Mouse (Mus musculus): ENCODE data around the gene Stxbp1.

Stxbp1 gene

DNA sequence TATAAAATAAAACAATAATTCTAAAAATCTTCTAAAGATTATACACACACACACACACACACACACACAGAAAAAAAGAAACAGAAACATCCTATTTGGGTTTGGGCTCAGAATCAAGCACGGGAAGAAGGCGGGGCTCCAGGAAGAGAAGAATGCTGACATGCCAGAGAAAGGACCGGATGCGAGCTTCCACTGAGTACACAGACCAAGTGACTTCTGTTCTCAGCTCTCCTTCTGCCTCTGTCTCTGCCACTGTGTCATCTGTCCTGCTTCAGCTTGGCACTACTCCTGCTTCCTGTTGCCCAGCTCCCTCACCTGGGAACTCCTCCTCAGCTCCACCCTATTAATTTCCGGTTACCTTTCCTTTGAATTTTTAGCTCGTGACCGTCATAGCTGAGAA, 12.5 kb downstream of the Stxbp1 start:
- peak; percentile 51 to 55 for DNase-seq

DNA sequence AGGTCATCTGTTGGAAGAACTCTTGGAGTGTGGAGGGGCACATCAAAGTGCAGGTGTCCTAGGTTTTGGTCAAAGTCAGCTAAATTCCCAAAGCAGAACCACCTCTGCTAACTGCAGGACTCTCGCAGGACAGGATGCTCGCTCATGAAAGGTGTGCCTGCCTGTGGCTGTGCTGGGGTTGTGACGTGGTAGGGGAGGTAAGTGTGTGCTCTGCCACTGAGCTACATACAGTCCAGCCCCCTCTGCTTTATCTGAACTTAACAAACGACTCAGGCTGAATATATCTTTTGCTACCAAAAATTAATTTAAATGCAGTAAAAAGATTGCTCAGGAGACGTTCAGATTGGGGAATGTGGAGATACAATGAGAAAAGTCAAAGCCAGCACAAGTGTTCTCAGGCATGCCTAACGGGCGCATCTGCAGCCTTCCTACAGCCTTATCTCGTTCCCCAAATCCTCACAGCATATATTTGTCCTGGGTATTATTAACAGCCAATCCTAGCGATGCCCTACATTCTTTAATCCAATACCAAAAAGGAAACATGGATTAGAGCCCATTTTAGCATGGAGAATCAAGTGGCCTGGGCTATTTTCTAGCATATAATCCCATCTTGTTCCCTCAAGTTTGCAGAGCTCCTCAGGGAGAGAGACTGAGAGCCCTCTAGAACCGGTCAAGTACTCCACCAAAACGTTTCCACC, 17.9 kb downstream of the Stxbp1 start:
- no peak for DNase-seq

DNA sequence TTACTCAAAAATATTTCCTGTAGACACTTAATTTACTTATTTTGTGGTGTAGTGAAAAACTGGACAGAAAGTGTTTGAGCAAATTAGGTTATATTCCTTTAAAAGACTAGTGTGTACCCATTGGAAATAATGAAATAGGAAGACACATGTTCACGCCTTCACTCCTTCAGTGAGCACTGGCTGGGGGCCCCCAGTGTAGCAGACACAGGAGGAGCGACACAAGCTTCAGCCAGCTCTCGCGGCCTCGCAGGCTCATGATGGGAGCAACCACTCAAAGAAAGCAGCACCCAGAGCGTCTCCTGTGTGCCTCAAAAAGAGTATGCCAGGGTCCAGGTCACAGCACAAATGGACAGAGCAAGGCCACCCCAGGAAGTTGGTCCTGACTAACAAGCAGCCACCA, 21.2 kb downstream of the Stxbp1 start:
- no peak for DNase-seq

DNA sequence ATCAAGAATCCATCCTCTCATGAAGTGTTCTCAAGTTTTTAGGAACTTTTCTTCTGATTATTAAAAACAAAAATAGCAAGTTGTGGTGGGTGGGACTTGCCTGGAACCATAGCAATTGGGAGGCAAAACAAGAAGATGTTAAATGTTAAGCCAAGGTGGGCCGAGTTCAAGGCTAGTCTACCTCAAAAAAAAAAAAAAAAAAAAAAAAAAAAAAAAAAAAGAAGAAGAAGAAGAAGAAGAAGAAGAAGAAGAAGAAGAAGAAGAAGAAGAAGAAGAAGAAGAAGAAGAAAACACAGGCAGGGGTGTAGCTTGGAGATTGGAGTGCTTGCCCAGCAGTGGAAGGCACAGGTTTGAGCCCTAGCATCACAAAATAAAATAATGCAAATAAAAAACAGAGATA, 22.3 kb downstream of the Stxbp1 start:
- DNase-seq = no peak

DNA sequence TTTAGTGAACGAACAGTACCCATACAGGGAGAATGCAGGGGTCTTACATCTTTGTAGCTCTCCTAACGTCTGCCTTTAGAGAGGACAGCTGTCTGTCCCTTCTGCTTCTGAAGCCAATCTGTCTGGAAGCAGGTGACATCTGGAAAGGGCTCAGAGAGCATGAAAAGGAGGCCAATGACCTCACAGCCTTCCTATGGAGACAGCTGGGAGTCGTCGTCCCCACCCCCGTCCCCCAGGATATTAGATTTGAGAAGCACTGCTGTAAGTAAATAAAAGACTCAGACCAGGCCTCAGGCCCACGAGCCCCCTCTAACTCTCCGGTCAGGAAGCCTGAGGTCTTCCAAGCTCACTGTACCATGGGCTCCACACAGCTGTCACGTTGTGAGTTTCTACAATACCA, 22.9 kb downstream of the Stxbp1 start:
- DNase-seq = no peak

DNA sequence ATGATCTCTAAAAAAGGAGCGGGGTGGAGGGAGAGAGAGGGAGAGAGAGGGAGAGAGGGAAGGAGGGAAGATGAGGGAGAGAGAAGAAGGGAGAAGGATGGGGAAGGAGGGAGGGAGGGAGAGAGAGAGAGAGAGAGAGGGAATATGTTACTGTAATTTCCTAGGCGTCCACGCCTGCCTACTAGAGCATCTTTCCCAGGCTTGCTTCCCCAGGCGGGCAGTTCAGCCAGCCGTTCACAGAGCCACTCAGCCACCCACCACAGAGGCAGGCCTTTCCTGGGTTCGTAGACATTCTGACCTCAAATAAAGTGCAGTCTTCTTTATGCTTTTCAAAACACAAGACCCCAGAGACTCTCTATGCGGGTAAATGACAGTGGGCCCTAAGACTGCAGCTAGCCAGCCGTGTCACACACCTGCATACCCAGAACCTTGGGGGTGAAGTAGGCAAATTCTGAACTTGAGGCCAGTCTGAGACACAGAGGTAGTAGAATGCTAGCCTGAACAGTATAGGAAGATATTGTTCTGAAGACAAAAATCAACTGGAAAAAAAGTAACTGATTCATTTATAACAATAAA, 23.4 kb downstream of the Stxbp1 start:
- no peak for DNase-seq

DNA sequence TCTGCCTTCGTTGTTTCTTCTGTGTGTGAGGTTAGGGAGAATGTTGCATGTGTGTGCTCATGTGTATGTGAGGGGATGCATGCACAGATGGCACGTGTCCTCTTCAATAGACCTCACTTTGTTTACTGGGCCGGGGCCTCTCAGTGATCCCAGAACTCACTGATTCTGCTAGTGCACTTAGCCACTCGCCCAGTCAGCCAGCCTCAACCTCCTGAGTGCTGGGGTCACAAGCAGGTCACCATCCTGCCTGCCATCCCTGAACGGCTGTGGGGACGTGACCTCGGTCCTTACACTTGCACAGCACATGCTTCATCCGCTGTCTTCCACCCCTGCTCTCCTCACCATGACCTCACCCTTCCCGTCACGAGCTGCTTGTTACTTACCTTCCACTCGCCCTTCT, 23.9 kb downstream of the Stxbp1 start:
- DNase-seq = peak in 1 of 2 experiments; percentile 52

DNA sequence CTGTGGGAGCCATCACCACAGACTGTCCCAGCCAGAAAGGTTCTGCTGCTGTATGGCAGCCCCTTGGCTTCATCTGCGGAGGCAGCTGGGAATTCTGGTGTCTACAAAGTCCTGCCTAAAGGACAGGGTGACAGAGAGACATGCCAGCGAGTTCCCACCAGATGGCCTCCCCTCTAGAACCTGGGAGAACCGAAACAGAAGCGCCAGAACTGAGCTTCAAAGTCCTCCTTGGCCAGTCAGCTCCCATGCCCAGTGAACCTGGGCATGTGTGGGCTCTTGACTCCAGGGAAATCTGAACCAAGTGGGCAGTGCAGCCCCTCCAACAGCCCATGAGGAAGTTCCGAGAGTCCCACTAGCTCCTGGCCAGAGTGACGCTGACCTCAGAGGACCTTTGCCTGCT, 24.4 kb downstream of the Stxbp1 start:
- DNase-seq = peak; percentile 54 to 64

DNA sequence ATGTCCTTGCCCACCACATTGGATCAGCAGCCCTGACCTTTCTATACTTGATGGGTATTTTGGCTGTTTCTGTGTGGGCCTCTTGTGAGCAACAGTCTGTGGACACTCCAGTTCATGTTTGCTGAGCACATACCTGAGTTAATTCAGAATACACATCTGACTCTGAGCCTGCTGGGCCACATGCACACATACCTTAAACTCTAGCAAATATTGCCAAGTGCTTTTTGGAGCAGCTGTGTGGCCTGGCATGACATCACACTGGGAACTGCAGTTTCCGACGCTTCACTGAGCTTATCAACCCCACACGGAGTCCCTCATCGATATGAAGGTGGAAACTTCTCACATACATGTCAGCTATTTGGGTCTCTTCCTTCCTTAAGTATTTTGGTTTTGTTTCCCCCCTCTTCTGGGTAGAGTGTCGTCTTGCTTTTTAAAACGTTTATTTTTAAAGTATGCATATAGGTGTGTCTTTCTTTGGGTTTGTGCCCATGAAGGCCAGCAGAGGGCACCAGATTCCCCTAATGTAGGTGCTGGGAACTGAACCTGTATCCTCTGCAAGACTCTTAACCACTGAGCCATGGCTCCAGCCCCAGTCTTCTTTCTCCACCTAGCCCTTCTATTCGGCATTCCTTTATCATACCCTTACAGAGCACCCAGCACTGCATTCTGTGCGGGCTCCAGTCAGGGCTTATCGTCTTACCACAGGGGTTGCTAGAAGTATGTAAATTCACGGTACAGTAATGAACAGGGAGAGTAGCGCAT, 25.8 kb downstream of the Stxbp1 start:
- peak; percentile 58 to 61 for DNase-seq

DNA sequence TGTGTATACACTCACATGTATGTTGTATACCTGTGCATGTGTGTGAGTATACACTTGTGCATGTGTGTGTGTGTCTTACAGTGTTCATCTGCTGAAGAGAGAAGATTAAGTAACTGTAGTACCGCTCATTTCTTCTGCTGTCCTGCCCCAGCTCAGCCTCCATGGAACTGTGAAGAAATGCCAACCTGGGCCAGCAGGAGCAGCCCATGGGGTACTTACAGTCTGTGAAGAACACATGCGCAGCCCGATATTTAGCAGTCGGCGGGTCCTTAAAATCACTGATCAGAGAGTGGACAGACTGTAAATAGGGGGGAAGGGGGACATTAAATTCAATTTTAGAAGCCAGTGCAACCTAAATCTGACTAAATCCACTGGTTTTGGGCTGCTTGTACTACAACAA, 28.8 kb downstream of the Stxbp1 start:
- DNase-seq = no peak

DNA sequence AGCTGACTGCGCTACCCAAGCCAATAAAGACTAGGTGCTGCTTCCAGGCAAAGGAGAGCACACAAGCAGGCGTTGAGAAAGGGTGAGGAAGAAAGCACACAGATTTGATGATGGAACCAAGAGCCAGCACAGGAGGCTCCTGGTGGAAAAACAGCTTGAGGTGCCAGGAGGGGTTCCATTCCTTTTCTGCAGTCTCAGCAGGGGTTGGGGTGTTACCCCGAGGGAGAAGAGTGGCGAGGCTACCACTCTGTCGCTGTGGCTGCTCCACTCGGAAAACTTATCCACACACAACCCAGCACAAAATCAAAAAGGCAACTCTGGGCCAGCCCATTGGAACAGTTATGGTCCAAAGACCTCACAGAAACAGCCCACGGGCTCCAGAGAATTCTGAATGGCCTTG, 29.5 kb downstream of the Stxbp1 start:
- no peak for DNase-seq

DNA sequence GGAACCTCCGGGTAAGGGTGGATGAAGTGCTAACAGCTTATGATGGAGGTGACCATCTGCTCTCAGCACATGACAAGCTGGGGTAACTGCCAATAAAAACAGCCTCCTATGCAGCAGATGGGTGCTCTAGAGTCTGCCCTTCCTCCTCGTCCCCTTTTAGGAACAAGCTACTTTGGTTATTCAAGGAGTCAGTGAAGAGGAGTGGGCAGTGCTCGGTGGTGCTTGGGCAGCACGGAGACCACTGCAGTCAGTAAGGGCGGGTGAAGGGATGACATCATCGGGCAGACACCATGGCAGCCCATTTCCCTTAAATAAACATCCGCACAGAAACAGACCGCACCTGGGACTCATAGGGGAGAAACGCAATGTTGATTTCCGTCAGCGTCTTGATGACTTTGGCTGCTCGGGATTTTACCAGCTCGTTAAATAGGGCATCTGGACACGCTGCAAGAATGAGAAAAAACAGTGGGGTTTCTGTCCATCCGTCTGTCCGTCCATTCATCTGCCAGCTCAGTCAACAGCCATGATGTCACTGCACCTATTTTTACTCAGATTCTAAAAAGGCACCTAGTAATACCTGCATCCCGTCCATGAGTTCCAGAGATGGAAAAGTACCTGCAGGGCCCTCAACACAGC, 30.0 kb downstream of the Stxbp1 start:
- peak; percentile 88 to 91 for DNase-seq

DNA sequence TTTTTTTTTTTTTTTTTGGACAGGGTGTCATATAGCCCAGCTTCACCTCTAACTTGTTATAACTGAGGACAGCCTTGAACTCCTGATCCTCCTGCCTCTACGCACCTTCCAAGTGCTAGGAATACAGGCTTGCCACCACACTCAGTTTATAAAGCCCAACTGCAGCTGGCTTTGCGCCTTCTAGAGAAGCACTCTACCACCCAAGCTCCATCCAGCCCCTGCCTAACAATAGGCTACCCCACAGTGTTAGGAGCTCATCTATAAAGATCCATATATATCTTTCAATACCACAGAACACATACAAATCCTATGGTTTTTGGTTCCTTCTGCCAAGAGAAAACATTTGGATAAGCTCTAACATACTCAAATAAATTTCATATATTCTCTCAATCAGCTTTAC, 30.5 kb downstream of the Stxbp1 start:
- DNase-seq = peak in 1 of 2 experiments; percentile 52

DNA sequence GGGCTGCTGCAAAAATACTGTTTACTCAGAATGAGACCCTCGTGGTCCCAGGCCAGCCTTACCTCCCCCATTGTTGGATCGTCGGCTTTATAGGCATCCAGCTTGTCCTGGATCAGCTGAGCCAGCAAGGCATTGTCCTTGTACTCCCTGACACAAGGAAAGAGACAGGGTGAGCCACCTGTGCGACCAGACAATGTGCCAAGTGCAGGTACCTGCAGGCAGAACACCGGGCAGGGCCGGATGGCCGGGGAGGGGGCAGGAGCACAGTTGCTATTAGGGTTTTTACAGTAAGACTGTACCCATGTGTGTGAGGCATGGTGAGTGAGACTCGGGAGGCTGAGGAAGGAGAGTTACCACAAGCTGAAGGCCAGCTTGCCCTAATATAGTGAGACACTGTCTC, 35.1 kb downstream of the Stxbp1 start:
- peak; percentile 71 to 82 for DNase-seq

DNA sequence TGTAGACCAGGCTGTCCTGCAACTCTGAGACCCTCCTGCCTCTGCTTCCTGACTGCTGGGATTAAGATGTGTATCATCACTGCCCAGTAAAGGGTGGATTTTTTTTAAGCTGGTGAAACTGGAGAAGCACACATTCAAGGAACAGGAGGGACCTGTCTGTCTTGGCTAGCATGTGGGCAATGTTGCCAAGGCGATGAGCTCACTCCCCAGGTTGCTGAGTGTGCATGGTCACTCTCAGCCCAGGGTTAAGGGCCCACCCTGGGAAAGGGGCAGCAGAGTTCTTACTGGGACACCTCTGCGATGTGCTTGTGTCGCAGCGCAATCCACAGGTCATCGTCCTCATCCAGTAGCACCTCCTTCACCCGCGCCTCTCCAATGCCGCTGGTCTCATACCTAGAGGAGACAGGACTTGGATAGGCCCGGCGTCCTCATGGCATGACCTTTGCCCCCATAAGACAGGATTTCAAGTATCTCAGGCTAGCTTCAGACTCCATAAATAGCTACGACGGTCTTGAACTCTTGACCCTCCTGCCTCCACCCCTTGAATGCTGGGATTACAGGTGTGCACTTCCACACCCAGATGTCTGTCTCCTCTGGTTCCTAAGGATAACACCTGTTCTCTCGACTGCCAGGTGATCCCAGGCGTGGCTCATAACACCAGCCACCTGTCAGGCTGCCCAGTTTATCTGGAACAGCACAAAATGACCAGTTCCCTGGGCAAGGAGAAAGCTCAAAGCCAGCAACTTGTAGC, 38.1 kb downstream of the Stxbp1 start:
- peak in 1 of 2 experiments; percentile 35 for DNase-seq

DNA sequence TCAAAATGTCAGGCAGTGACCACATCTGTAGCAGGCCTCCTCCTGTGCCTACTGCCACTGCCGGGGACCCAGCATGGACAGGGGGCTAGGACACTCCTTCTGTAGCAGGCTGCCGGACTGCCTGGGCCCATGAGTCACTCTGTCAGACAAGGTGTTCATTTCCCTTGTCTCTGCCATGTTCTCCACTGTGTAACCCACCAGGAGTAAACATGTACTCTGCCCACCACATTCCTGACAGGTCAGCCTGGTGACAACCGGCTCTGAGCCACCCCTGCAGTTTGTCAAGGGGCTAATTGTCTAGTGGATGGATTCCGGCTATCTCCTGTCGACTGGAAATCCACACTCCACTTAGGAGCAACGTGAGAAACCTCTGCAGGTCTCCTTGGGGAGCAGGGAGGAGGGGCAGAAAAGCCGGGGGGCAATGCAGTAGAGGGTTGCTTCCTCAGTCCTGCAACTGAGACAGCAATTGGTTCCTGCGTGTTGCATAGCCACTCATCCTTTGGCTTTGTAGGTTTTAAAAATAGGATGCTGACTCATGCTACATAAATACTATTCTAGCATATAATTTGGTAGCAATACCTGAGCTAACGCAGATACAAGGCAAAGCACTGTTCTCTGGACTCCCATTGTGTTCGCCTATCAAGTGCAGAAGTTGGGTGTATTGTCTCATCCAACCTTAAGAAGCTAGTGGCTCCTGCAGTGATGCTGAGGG, 48.6 kb downstream of the Stxbp1 start:
- DNase-seq = no peak

DNA sequence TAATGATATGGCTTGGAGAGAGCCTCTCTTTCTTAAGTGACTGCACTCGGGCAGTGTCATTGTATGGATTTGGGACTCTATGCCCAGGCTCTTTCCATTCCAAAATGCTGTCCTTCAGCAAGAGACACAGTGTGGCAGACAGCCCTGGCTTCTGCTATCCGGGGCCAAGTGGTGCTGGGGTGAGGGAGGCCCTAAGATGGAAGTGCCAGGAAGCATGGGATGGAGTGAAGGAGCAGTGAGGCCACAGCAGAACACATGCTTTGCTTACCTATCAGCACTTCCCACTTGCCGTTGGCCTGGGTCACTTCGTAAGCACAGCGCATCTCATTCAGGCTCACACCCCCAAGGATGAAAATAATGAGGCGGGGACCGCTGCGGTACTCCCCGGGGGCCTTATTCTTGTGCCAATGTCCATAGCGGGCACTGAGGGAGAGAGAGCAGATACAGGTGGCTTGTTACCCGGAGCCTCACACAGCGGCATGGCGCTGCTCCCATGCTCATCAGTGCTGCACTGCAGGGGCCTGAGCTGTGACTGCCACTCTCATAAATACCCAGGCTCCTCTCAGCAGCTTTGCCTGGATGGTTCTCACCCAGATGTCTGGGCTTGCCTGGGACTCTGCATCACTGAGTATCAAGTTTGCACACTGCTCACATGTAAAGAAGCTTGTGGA, 51.2 kb downstream of the Stxbp1 start:
- DNase-seq = peak; percentile 54 to 59

DNA sequence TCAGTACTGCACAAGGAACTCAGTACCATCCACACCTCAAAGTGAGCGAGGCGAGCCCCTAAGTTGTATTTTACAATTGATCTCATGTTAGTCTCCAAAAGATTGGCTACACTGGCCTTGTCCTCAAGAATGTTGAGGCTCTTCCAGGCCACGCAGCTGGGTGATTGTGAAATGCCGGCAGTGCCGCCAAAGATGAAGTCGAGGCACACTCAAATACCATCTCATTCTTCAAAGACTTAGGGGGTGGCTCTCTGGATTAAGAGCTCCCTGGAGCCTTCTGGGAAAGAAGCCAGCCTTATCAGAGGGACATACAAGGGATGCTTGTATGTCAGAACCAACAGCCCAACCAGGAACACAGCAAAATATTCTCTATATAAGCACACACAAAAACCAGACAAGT, 55.7 kb downstream of the Stxbp1 start:
- DNase-seq = no peak

DNA sequence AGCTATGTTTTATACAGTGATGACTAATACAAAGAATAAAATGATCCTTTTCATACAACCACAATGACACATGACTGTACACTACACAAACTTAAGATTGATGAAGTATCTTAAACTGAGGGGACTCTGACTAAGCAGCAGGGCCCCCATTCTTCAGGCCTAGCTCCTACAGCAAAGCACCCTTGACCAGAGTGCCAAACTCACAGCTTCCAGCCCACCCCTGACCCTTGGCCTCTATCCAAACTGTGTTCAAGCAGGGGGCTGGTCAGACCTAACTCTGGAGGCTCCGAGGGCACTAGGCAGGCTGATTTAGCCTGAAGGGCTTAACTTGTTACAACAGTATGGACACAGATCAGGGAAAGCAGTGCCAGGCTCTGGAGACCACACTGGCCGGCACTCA, 58.5 kb downstream of the Stxbp1 start:
- DNase-seq = no peak

DNA sequence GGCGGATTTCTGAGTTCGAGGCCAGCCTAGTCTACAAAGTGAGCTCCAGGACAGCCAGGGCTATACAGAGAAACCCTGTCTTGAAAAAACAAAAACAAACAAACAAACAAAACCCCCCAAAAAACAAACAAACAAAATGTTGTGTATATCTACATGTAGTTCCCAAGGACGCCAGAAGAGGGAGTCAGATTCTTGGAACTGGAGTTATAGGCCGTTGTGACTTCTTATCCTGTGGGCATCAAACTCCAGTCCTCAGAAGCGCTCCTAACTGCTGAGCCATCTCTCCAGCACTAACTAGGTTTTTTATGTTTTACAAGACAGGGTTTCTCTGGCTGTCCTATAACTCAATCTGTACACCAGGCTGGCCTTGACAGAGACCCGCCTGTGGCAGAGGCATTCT, 59.9 kb downstream of the Stxbp1 start:
- peak; percentile 55 to 66 for DNase-seq

DNA sequence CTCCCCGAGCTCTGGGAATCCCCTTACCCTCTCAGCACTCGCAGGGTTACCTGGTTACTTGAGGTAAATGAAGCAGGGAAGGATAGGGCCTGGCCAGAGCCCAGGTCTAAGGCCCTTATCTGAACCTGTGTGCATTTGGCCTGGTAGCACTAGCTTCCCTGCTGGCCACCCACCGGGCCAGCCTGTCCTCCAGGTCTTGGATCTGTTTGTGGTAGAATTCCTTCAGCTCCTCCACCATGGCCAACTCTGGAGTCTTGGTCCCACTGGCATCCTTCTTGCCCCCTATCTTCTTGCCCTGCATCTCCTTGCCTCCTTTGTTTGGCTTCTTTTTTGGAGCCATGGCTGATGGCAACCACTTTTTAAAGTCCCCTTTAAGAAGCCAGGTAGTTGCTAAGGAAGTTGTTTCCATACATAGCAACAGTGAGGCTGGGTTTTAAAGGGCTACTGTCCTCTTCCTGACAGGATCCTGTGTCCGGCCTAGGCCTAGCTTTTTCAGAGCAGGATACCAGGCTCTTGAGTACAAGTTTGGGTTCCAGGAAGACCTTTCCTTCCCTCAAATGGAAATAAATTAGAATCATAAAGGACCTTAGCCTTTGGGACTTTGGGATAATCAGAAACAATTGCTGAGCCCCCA, 62.9 kb downstream of the Stxbp1 start, which contains the start of gene Cfap157:
TSS of gene Cfap157 (minus strand) at position 381 of the 634 bp plus-strand sequence.
- no peak for DNase-seq

Data from cerebellum, adult 18-20 months (tissue).